Mouse (Mus musculus): ENCODE data around the gene Ift74.

DNA sequence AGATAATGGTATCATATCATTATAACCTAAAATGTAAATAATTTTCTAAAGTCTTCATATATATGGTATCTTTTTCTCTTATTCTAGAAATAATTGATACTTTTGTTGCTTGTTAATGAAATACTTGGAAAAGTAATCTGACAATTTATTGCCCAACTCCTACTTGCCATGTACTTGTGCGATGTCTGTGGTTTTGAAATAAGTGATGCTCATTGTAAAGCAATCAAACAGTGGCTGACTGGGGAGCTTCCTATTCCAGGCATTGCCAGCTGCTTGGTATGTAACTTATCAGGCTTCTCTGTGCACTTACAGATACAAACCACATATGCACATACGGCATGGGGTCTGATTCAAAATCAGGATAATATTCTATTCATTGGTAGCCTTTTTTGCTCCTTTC, 5.8 kb downstream of the Ift74 start:
- TF ChIP-seq EP300 (IDR thresholded peaks at IDR 0.05; ENCODE audit: insufficient read depth, low read depth, low read length) = no peak
- TF ChIP-seq CTCF (IDR thresholded peaks at IDR 0.05; ENCODE audit: low read depth, low read length) = no peak

Measured in ES-Bruce4 (cell line).